Mouse (Mus musculus) olfactory bulb, adult 2 months (tissue): ENCODE data around the gene Daam2. TPM values are rescaled to one million over a fixed set of nuclear protein-coding genes. Genes with fewer than 3 reads are reported as not detected.

Source experiments
- H3K27ac ChIP-seq: fragments of 200-500 bp; 2 replicates; pipeline ENCODE4 v1.5.1; 2012; ENCODE audit warnings: low read depth, low read length; ENCODE audit not compliant: insufficient read depth
- H3K4me1 ChIP-seq: fragments of 200-500 bp; 2 replicates; pipeline ENCODE4 v1.6.1; 2012; ENCODE audit warnings: low read length; ENCODE audit not compliant: control insufficient read depth, insufficient read depth
- H3K4me3 ChIP-seq: fragments of 200-500 bp; 2 replicates; pipeline ENCODE4 v1.5.1; 2012; ENCODE audit warnings: mild to moderate bottlenecking, low read depth, low read length, moderate library complexity; ENCODE audit not compliant: insufficient read depth
- CTCF ChIP-seq: fragments of 200-500 bp; IDR thresholded peaks from 2 replicates; pipeline ENCODE4 v1.5.1; 2012; ENCODE audit warnings: low read depth, mild to moderate bottlenecking, low read length, moderate library complexity; ENCODE audit not compliant: insufficient read depth
- POLR2A ChIP-seq: fragments of 200-500 bp; IDR thresholded peaks from 2 replicates; pipeline ENCODE4 v1.6.1; 2012; ENCODE audit warnings: mild to moderate bottlenecking, low read depth, low read length, moderate library complexity; ENCODE audit not compliant: insufficient read depth
- WGBS: fragments of 180-500 bp; shearing (Covaris S2); methylation state at CpG from one replicate; pipeline ENCODE4 v1.1.7; 2018; 5-methylcytosine and 5-hydroxymethylcytosine counted together
- polyA plus RNA-seq: library from polyadenylated mRNA; stranded (reverse); fragments of >200 nt; gene quantifications from 2 replicates; pipeline ENCODE4 v1.2.4, GENCODE M21; 2012; ENCODE audit warnings: low replicate concordance; ENCODE audit not compliant: missing spikeins, insufficient read depth, insufficient read length

Gene Daam2
- polyA plus RNA-seq, 1 experiment = not detected

DNA sequence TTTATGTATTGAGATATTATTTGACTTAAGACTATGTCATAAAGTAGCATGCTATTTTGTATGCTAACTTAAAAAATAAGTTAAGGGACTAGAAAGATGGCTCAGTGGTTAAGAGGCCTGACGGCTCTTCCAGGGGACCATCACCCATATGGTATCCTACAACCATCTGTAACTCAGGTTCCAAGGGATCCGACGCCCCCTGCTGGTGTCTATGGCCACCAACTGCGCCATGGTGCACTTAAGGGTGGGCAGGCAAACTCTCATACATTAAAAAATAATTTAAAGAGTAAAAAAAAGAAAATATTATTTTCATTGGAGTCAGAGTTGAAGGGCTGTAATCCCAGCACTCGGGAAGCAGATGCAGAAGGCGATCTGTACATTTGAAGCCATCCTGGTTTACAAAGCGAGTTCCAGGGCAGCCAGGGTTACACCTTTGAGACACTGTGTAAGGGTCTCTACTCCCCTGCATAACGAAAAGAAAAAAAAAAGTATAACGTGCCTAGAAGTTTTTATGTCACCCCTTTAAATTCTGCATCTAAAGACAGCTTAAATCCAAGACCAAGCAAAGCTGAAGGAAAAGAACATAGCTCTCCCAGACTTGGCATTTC, 136.4 kb downstream of the Daam2 start:
- Histone ChIP-seq H3K4me3 (no peak overlapping the region), H3K27ac (no peak overlapping the region), H3K4me1 (peaks cover 20% of the 10 kb centered on the region)
- TF ChIP-seq POLR2A = no peak
- no peak for TF ChIP-seq CTCF
- WGBS = 23% methylated on average over 9 of the region's 9 CpGs

DNA sequence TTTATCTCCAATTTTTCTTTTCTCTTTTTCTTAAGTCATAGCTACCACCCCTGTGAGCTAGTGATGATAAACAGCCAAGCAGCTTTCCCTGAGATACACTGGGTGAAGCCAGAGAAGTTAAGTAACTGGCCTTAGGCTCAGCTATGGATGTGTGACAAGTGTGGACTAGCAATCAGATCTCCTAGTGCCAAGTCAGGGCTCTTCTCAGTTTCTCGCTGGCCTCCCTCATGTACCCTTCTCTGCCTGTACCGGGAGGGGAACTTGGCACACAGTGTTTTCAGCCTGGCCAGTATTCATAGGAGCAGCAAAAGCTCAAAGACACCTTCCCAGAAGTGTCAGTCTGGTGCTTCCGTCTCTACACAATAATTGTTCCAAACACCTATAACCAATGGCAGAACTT, 140.3 kb downstream of the Daam2 start:
- no peak overlapping the region for H3K4me3 ChIP-seq
- 85% methylated on average over 3 of the region's 3 CpGs for WGBS
- no peak for TF ChIP-seq CTCF
- TF ChIP-seq POLR2A = no peak
- no peak overlapping the region for H3K27ac ChIP-seq
- peaks cover 6% of the 10 kb centered on the region for H3K4me1 ChIP-seq

DNA sequence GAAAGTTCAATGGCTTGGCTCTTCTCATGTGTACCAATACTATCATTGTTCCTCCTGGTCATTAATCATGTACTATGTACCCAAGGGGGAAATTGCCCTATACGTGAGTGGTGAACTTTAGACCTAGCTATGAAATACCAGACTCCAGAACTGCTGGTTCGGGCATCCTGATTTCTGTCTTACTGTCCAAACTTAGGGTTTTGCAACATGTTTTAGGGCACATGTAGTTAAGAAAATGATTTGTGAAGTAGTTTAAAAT, 141.1 kb downstream of the Daam2 start:
- H3K4me3 ChIP-seq = no peak overlapping the region
- no peak overlapping the region for H3K27ac ChIP-seq
- TF ChIP-seq POLR2A (no peak), CTCF (no peak)
- 97% methylated on average over 2 of the region's 2 CpGs for WGBS
- H3K4me1 ChIP-seq = peaks cover 3% of the 10 kb centered on the region

DNA sequence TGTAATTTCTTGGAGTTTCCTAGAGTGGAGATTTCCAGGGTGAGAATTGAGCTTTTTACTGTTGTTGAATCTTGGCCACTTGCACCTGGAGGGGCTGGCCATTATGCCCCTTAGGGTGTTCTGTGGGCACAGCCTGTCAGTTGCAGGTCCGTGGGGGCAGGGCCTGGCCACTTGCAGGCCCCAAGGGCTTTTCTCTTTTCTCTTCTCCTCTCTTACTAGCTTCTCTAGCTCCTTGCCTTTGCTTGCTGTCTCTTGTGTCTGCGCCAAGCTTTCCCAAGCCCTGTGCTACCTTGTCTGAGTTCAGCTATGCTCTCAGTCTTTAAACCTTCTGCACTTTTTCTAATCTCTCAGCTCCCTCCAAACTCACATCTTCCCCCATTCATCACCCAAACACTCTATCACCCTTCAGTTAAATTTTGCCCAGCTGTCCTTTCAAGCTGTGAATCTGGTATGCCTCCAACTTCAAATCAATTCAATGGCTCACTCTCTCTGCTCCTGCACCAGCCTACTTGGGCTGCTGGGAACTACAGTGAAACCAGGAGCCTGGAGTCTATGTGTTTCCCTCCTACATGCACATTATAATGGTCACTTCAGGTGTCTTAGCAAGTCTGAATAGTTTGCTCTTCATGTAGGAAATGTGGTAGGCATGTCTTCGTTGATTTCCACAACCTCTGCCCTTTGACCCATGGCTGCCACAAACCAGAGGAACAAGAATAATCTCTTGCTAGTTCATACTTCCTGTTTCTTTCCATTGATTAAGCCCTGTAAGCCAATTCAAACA, 141.7 kb downstream of the Daam2 start:
- Histone ChIP-seq H3K27ac (no peak overlapping the region), H3K4me3 (no peak overlapping the region), H3K4me1 (no peaks in the 10 kb centered on the region)
- 89% methylated on average over 3 of the region's 3 CpGs for WGBS
- no peak for TF ChIP-seq POLR2A
- TF ChIP-seq CTCF = no peak

DNA sequence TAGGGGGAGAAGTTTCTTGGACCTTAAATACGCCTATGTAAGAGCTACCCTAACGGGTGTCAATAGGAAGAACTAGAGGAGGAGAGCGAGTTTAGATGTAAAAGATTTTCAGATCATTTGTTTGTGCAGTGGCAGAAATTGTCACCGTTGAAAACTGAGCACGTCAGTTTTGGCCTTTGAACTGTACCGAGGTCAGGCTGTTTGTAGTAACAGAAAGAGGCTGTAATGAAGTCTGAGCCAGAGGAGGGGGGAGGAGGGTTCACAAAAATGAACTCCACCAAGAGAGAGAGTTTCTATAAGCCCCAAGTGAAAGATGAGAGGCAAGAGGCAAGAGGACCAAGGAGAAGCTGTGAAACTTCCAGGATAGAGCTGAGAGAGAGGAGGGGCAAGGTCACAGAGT, 144.3 kb downstream of the Daam2 start:
- no peak overlapping the region for H3K27ac ChIP-seq
- WGBS = 82% methylated on average over 6 of the region's 6 CpGs
- TF ChIP-seq POLR2A (no peak), CTCF (no peak)
- peaks cover 2% of the 10 kb centered on the region for H3K4me1 ChIP-seq
- H3K4me3 ChIP-seq = no peak overlapping the region

DNA sequence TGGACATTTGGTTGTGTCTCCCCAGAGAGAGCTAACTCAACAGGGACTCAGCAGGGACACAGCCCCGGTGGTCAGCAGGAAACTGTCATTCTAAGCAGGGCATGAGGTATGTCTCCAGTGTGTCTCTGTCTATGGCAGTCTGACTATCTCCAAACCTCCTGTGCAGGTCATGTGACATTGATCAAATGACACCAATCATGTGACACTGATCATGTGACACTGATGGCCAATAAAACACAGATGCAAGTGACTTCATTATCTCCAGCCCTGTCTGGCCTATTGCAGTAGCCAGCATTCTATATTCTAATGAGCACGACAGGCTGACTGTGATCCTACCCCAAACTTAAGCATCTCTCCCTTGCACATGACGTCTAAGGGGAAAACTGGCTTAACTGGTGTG, 147.9 kb downstream of the Daam2 start:
- TF ChIP-seq CTCF (no peak), POLR2A (no peak)
- H3K4me1 ChIP-seq = peaks cover 2% of the 10 kb centered on the region
- WGBS = 58% methylated on average over 3 of the region's 3 CpGs
- no peak overlapping the region for H3K27ac ChIP-seq
- no peak overlapping the region for H3K4me3 ChIP-seq

DNA sequence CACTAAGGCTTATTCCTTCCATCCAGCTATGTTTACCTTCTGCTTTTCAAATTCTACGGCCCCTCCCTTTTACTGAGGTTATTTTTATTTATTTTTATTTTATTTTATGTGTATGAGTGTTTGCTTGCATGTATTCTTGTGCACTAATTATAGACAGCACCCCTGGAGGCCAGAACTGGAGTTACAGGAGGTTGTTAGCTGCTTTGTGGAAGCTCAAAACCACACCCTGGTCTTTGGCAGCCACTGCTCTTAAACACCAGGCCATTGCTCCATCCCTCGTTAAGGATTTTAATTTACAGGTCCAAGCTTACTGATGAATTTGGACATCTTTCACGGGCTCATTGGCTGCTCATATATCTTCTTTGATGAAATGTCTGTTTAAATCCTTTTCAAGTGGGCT, 150.6 kb downstream of the Daam2 start:
- Histone ChIP-seq H3K27ac (no peak overlapping the region), H3K4me1 (peaks cover 2% of the 10 kb centered on the region), H3K4me3 (no peak overlapping the region)
- no peak for TF ChIP-seq CTCF
- TF ChIP-seq POLR2A = no peak
- WGBS = 66% methylated on average over 3 of the region's 3 CpGs

DNA sequence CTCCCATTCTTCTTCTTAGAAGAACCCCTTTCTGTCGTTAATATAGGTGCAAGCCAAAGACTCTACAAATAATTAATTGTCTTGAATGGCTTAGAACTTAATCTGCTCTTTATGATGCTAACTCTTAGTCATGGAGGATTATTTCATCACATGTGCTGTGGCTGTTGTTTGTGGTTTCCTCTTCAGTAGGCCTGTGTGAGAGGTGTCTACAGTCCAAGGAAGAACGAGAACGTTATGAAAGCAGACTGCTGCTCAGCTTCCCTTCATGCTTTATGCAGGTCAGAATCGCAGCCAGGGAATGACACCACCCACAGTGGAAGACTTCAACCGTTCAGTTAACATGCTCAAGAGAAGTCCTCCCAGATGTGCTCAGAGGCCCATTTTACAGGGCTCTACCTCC, 151.2 kb downstream of the Daam2 start:
- 81% methylated on average over 5 of the region's 5 CpGs for WGBS
- TF ChIP-seq CTCF = no peak
- no peak for TF ChIP-seq POLR2A
- H3K4me1 ChIP-seq = peaks cover 2% of the 10 kb centered on the region
- H3K4me3 ChIP-seq = no peak overlapping the region
- no peak overlapping the region for H3K27ac ChIP-seq

Other genes with a start within 250 kb of the Daam2 start
- gene Mocs1, start 136.0 kb downstream of the Daam2 start, polyA plus RNA-seq = not detected in 2 replicates
- gene Kif6, start 50.8 kb upstream of the Daam2 start, polyA plus RNA-seq = not detected in 2 replicates